Comparison of ENCODE assay signal across 8 mouse cellular contexts in the genomic region with DNA sequence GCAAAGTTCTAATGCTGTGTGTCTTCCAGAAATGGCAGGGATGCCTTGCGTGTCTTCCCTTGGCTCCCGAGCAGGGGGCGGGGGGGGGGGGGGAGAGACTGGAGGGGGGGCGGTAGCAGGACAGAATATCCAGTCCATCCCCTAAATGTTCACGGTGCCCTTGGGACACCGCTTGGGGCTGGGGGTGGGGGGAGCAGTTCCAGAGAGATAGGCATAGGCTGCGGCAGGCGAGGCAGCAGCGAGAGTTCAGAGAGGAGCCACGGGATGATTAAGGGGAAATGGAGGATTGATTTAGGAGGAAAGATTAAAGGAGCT. TPM values are rescaled to one million over a fixed set of nuclear protein-coding genes. Genes with fewer than 3 reads are reported as not detected.
DNase-seq lines count a peak whose midpoint lies in the region; ATAC-seq and TF ChIP-seq lines count a peak whose summit lies in the region.

No protein-coding gene starts in this region.

- H3K27me3 ChIP-seq in kidney, postnatal 0 days (ENCODE audit: insufficient read depth, low read length), result no peaks in the 10 kb centered on the region
- H3K27me3 ChIP-seq in kidney, adult 2 months (replicated peaks; ENCODE audit: control insufficient read depth, insufficient read depth, low read length), result no peaks in the 10 kb centered on the region; the same call in 1 of the 2 replicates
- peaks cover 53% of the 10 kb centered on the region for H3K27me3 ChIP-seq in embryonic facial prominence, embryonic 15.5 days
- peaks cover 9% of the 10 kb centered on the region for H3K27me3 ChIP-seq in limb, embryonic 11.5 days (ENCODE audit: control insufficient read depth, insufficient read depth, low read length)
- H3K27me3 ChIP-seq in neural tube, embryonic 13.5 days, result peaks cover 16% of the 10 kb centered on the region

- H3K36me3 ChIP-seq in kidney, postnatal 0 days (ENCODE audit: insufficient read depth, low read length), result no peaks in the 10 kb centered on the region
- no peaks in the 10 kb centered on the region for H3K36me3 ChIP-seq in kidney, adult 2 months (ENCODE audit: control insufficient read depth, insufficient read depth, low read length)
- H3K36me3 ChIP-seq in embryonic facial prominence, embryonic 15.5 days, result no peaks in the 10 kb centered on the region
- no peaks in the 10 kb centered on the region for H3K36me3 ChIP-seq in limb, embryonic 11.5 days (ENCODE audit: control insufficient read depth, insufficient read depth, low read length)
- H3K36me3 ChIP-seq in neural tube, embryonic 13.5 days, result no peaks in the 10 kb centered on the region

- no peak overlapping the region for H3K4me3 ChIP-seq in kidney, postnatal 0 days (replicated peaks; ENCODE audit: low read depth, low read length)
- H3K4me3 ChIP-seq in kidney, adult 2 months (ENCODE audit: insufficient read depth, low read depth, low read length), result no peak overlapping the region
- no peak overlapping the region for H3K4me3 ChIP-seq in embryonic facial prominence, embryonic 15.5 days (replicated peaks)
- no peak overlapping the region for H3K4me3 ChIP-seq in limb, embryonic 11.5 days (ENCODE audit: low read depth, low read length)
- no peak overlapping the region for H3K4me3 ChIP-seq in neural tube, embryonic 13.5 days

- H3K4me1 ChIP-seq in kidney, postnatal 0 days (replicated peaks; ENCODE audit: insufficient read depth, low read length), result peaks cover 19% of the 10 kb centered on the region
- no peaks in the 10 kb centered on the region for H3K4me1 ChIP-seq in kidney, adult 2 months (ENCODE audit: control insufficient read depth, insufficient read depth, low read length)
- H3K4me1 ChIP-seq in embryonic facial prominence, embryonic 15.5 days, result peaks cover 34% of the 10 kb centered on the region
- H3K4me1 ChIP-seq in limb, embryonic 11.5 days (ENCODE audit: control insufficient read depth, insufficient read depth, low read length), result peaks cover 48% of the 10 kb centered on the region
- H3K4me1 ChIP-seq in neural tube, embryonic 13.5 days (replicated peaks), result peaks cover 68% of the 10 kb centered on the region

- no peak for TF ChIP-seq CTCF in kidney, postnatal 0 days (IDR thresholded peaks at IDR 0.05; ENCODE audit: low read depth)
- no peak for TF ChIP-seq CTCF in kidney, adult 2 months (conservative IDR thresholded peaks at IDR 0.05; ENCODE audit: insufficient read depth, insufficient read length, low read depth, low read length)

- no peak overlapping the region for H3K9ac ChIP-seq in kidney, postnatal 0 days (ENCODE audit: low read depth, low read length)
- no peak overlapping the region for H3K9ac ChIP-seq in embryonic facial prominence, embryonic 15.5 days
- no peak overlapping the region for H3K9ac ChIP-seq in limb, embryonic 11.5 days (ENCODE audit: low read length)
- peak overlapping the region; percentile 17; the same call in 1 of the 2 replicates for H3K9ac ChIP-seq in neural tube, embryonic 13.5 days

- H3K9me3 ChIP-seq in kidney, postnatal 0 days (replicated peaks; ENCODE audit: low read length), result no peaks in the 10 kb centered on the region
- H3K9me3 ChIP-seq in embryonic facial prominence, embryonic 15.5 days (replicated peaks), result no peaks in the 10 kb centered on the region
- H3K9me3 ChIP-seq in limb, embryonic 11.5 days (ENCODE audit: control insufficient read depth, low read length), result no peaks in the 10 kb centered on the region
- no peaks in the 10 kb centered on the region for H3K9me3 ChIP-seq in neural tube, embryonic 13.5 days

- peak; percentile 10; the same call in 1 of the 2 replicates for ATAC-seq in kidney, postnatal 0 days (replicated peaks; ENCODE audit: low FRiP score, low read depth)
- no peak for ATAC-seq in embryonic facial prominence, embryonic 15.5 days (ENCODE audit: insufficient number of reproducible peaks, low FRiP score, low TSS enrichment, low read depth)
- 0 out of 2 replicates have a peak, but pooled peaks have one; percentile 2 for ATAC-seq in limb, embryonic 11.5 days (ENCODE audit: insufficient number of reproducible peaks, low FRiP score, low TSS enrichment, low read depth)
- peak; percentile 4; the same call in 1 of the 2 replicates for ATAC-seq in neural tube, embryonic 13.5 days (ENCODE audit: low read depth)

- no peak for TF ChIP-seq POLR2A in kidney, adult 2 months (IDR thresholded peaks at IDR 0.05; ENCODE audit: low read depth, low read length)

- H3K4me2 ChIP-seq in kidney, postnatal 0 days (ENCODE audit: low read length), result peak overlapping the region; percentile 55
- peak overlapping the region; percentile 55 for H3K4me2 ChIP-seq in embryonic facial prominence, embryonic 15.5 days (replicated peaks)
- peak overlapping the region; percentile 63; the same call in 1 of the 2 replicates for H3K4me2 ChIP-seq in limb, embryonic 11.5 days (ENCODE audit: low read depth, severe bottlenecking)
- H3K4me2 ChIP-seq in neural tube, embryonic 13.5 days, result peak overlapping the region; percentile 55

- WGBS in kidney, postnatal 0 days, result 3% methylated on average over 8 of the region's 10 CpGs
- 11% methylated on average over 10 of the region's 10 CpGs for WGBS in kidney, adult 2 months
- 3% methylated on average over 8 of the region's 10 CpGs for WGBS in embryonic facial prominence, embryonic 15.5 days
- 0% methylated on average over 9 of the region's 10 CpGs for WGBS in limb, embryonic 11.5 days
- 3% methylated on average over 8 of the region's 10 CpGs for WGBS in neural tube, embryonic 13.5 days

- H3K27ac ChIP-seq in kidney, postnatal 0 days, result no peak overlapping the region
- no peak overlapping the region for H3K27ac ChIP-seq in kidney, adult 2 months (ENCODE audit: insufficient read depth, low read depth, low read length)
- no peak overlapping the region for H3K27ac ChIP-seq in embryonic facial prominence, embryonic 15.5 days (replicated peaks)
- H3K27ac ChIP-seq in limb, embryonic 11.5 days (replicated peaks; ENCODE audit: low read depth, low read length), result no peak overlapping the region
- peak overlapping the region; percentile 84 for H3K27ac ChIP-seq in neural tube, embryonic 13.5 days (replicated peaks)

- peak; percentile 68 for DNase-seq in kidney, postnatal 0 days (ENCODE audit: low spot score)
- no peak for DNase-seq in kidney, adult 2 months
- no peak for DNase-seq in limb, embryonic 11.5 days (ENCODE audit: low spot score)
- no peak for DNase-seq in layer of hippocampus, adult 9-10 months (ENCODE audit: low spot score)
- no peak for DNase-seq in frontal cortex, postnatal 36 days (ENCODE audit: low spot score in 2 of 2)
- no peak for DNase-seq in kidney, postnatal 25 days

RNA-seq across cellular contexts. Expression of gene Asic4, which starts 7.4 kb away (rescaled TPM):
- 0.40 and 0.45 TPM in 2 replicates for polyA plus RNA-seq in kidney, postnatal 0 days (2015; fragmentation: Nextera tagmentation; extraction: Ambion mirVana)
- 0.05 and 0.08 TPM in 2 replicates for polyA plus RNA-seq in kidney, adult 2 months (2012; rRNA removed)
- polyA plus RNA-seq in embryonic facial prominence, embryonic 15.5 days (2015; fragmentation: Nextera tagmentation; extraction: Ambion mirVana), result 0.65 and 0.84 TPM in 2 replicates
- polyA plus RNA-seq in limb, embryonic 11.5 days (2014; fragmentation: Nextera tagmentation; extraction: Ambion mirVana), result 0.07 and 0.13 TPM in 2 replicates
- 28.7 and 28.8 TPM in 2 replicates for polyA plus RNA-seq in neural tube, embryonic 13.5 days (2015; fragmentation: Nextera tagmentation; extraction: Ambion mirVana)

RNA-seq across cellular contexts. Expression of gene Chpf, which starts 21.4 kb away (rescaled TPM):
- polyA plus RNA-seq in kidney, postnatal 0 days (2015; fragmentation: Nextera tagmentation; extraction: Ambion mirVana), result 37.1 and 38.3 TPM in 2 replicates
- 31.6 and 51.9 TPM in 2 replicates for polyA plus RNA-seq in kidney, adult 2 months (2012; rRNA removed)
- polyA plus RNA-seq in embryonic facial prominence, embryonic 15.5 days (2015; fragmentation: Nextera tagmentation; extraction: Ambion mirVana), result 51.3 and 54.5 TPM in 2 replicates
- 14.2 and 16.1 TPM in 2 replicates for polyA plus RNA-seq in limb, embryonic 11.5 days (2014; fragmentation: Nextera tagmentation; extraction: Ambion mirVana)
- 39.1 and 41.0 TPM in 2 replicates for polyA plus RNA-seq in neural tube, embryonic 13.5 days (2015; fragmentation: Nextera tagmentation; extraction: Ambion mirVana)

RNA-seq across cellular contexts. Expression of gene Tmem198, which starts 21.7 kb away (rescaled TPM):
- 0.61 and 1.3 TPM in 2 replicates for polyA plus RNA-seq in kidney, postnatal 0 days (2015; fragmentation: Nextera tagmentation; extraction: Ambion mirVana)
- polyA plus RNA-seq in kidney, adult 2 months (2012; rRNA removed), result 1.3 and 1.8 TPM in 2 replicates
- polyA plus RNA-seq in embryonic facial prominence, embryonic 15.5 days (2015; fragmentation: Nextera tagmentation; extraction: Ambion mirVana), result 1.3 and 1.4 TPM in 2 replicates
- 0.17 and 0.18 TPM in 2 replicates for polyA plus RNA-seq in limb, embryonic 11.5 days (2014; fragmentation: Nextera tagmentation; extraction: Ambion mirVana)
- polyA plus RNA-seq in neural tube, embryonic 13.5 days (2015; fragmentation: Nextera tagmentation; extraction: Ambion mirVana), result 37.2 and 40.9 TPM in 2 replicates

RNA-seq across cellular contexts. Expression of gene Gmppa, which starts 21.9 kb away (rescaled TPM):
- 69.5 and 72.5 TPM in 2 replicates for polyA plus RNA-seq in kidney, postnatal 0 days (2015; fragmentation: Nextera tagmentation; extraction: Ambion mirVana)
- 82.4 and 95.0 TPM in 2 replicates for polyA plus RNA-seq in kidney, adult 2 months (2012; rRNA removed)
- polyA plus RNA-seq in embryonic facial prominence, embryonic 15.5 days (2015; fragmentation: Nextera tagmentation; extraction: Ambion mirVana), result 103 and 104 TPM in 2 replicates
- polyA plus RNA-seq in limb, embryonic 11.5 days (2014; fragmentation: Nextera tagmentation; extraction: Ambion mirVana), result 44.9 and 49.9 TPM in 2 replicates
- polyA plus RNA-seq in neural tube, embryonic 13.5 days (2015; fragmentation: Nextera tagmentation; extraction: Ambion mirVana), result 74.4 and 75.9 TPM in 2 replicates

RNA-seq across cellular contexts. Expression of gene Obsl1, which starts 48.6 kb away (rescaled TPM):
- 35.0 and 42.6 TPM in 2 replicates for polyA plus RNA-seq in kidney, postnatal 0 days (2015; fragmentation: Nextera tagmentation; extraction: Ambion mirVana)
- 6.4 and 8.9 TPM in 2 replicates for polyA plus RNA-seq in kidney, adult 2 months (2012; rRNA removed)
- polyA plus RNA-seq in embryonic facial prominence, embryonic 15.5 days (2015; fragmentation: Nextera tagmentation; extraction: Ambion mirVana), result 104 and 108 TPM in 2 replicates
- 67.4 and 72.5 TPM in 2 replicates for polyA plus RNA-seq in limb, embryonic 11.5 days (2014; fragmentation: Nextera tagmentation; extraction: Ambion mirVana)
- 28.1 and 30.1 TPM in 2 replicates for polyA plus RNA-seq in neural tube, embryonic 13.5 days (2015; fragmentation: Nextera tagmentation; extraction: Ambion mirVana)

Comparison
In these comparisons a context has a peak if more than half of its experiments do, and no peak if none do; other contexts are left out.
1. RNA of gene Asic4, which starts 7.4 kb away (polyA plus RNA-seq): 28.7 to 28.8 TPM in neural tube, embryonic 13.5 days; 0.65 to 0.84 TPM in embryonic facial prominence, embryonic 15.5 days, 0.40 to 0.45 TPM in kidney, postnatal 0 days, 0.07 to 0.13 TPM in limb, embryonic 11.5 days and 0.05 to 0.08 TPM in kidney, adult 2 months; every median in the first group is over 10 times any median in the second.
2. RNA of gene Tmem198, which starts 21.7 kb away (polyA plus RNA-seq): 37.2 to 40.9 TPM in neural tube, embryonic 13.5 days; 1.3 to 1.4 TPM in embryonic facial prominence, embryonic 15.5 days, 1.3 to 1.8 TPM in kidney, adult 2 months, 0.61 to 1.3 TPM in kidney, postnatal 0 days and 0.17 to 0.18 TPM in limb, embryonic 11.5 days; every median in the first group is over 10 times any median in the second.
3. Peak in every context shown above with its lines, with median percentiles within 50 percentile points of each other: H3K4me2 ChIP-seq.